Mouse (Mus musculus) cortical plate, adult 2 months (tissue): ENCODE results near the gene B2m. TPM values are rescaled to one million over a fixed set of nuclear protein-coding genes. Genes with fewer than 3 reads are reported as not detected.

Experiments
- H3K27ac ChIP-seq: fragments of 200-500 bp; 2 replicates; pipeline ENCODE4 v1.5.1; 2012; ENCODE audit warnings: low read length, control low read depth, inconsistent platforms; ENCODE audit not compliant: insufficient read depth
- H3K4me1 ChIP-seq: fragments of 200-500 bp; 2 replicates; pipeline ENCODE4 v1.6.1; 2011; ENCODE audit warnings: low read length; ENCODE audit not compliant: control insufficient read depth, insufficient read depth
- H3K4me3 ChIP-seq: fragments of 200-500 bp; 2 replicates; pipeline ENCODE4 v1.5.1; 2011; ENCODE audit warnings: mild to moderate bottlenecking, low read length, control low read depth; ENCODE audit not compliant: insufficient read depth
- CTCF ChIP-seq: fragments of 200-500 bp; IDR thresholded peaks from 2 replicates; pipeline ENCODE4 v1.5.1; 2011; ENCODE audit warnings: mild to moderate bottlenecking, control low read depth, low read length; ENCODE audit not compliant: insufficient read depth; ENCODE audit errors: extremely low read depth
- POLR2A ChIP-seq: fragments of 200-500 bp; IDR thresholded peaks from 2 replicates; pipeline ENCODE4 v1.6.1; 2011; ENCODE audit warnings: mild to moderate bottlenecking, low read length, control low read depth; ENCODE audit not compliant: insufficient read depth; ENCODE audit errors: extremely low read depth
- polyA plus RNA-seq: library from polyadenylated mRNA; depleted of rRNA; stranded (reverse); fragments of >200 nt; gene quantifications from 2 replicates; pipeline ENCODE4 v1.2.3, GENCODE M21; 2012

The B2m gene
- polyA plus RNA-seq, 1 experiment, result 212 TPM

GRCm38 (mm10) chr2:122126765-122127347 is 20.6 kb upstream of the B2m start:
- H3K4me3 ChIP-seq, result no peak overlapping the region
- H3K4me1 ChIP-seq, result no peaks in the 10 kb centered on the region
- no peak overlapping the region for H3K27ac ChIP-seq
- no peak for TF ChIP-seq POLR2A
- no peak for TF ChIP-seq CTCF

GRCm38 (mm10) chr2:122127635-122128034 is 19.9 kb upstream of the B2m start:
- no peak overlapping the region for H3K27ac ChIP-seq
- H3K4me1 ChIP-seq, result no peaks in the 10 kb centered on the region
- no peak for TF ChIP-seq CTCF
- no peak for TF ChIP-seq POLR2A
- no peak overlapping the region for H3K4me3 ChIP-seq

- no peak for TF ChIP-seq POLR2A
- no peak for TF ChIP-seq CTCF
- no peaks in the 10 kb centered on the region for H3K4me1 ChIP-seq
These were observed 15.4 kb upstream of the B2m start for GRCm38 (mm10) chr2:122132078-122132477.

GRCm38 (mm10) chr2:122132618-122133017 is 14.9 kb upstream of the B2m start:
- TF ChIP-seq CTCF (no peak), POLR2A (no peak)
- H3K27ac ChIP-seq, result no peak overlapping the region
- no peaks in the 10 kb centered on the region for H3K4me1 ChIP-seq
- no peak overlapping the region for H3K4me3 ChIP-seq

More at GRCm38 (mm10) chr2:122132078-122132477, 15.4 kb upstream of the B2m start:
- Histone ChIP-seq H3K4me3 (no peak overlapping the region), H3K27ac (no peak overlapping the region)

GRCm38 (mm10) chr2:122137839-122138465 is 9.5 kb upstream of the B2m start:
- no peaks in the 10 kb centered on the region for H3K4me1 ChIP-seq
- TF ChIP-seq POLR2A, result no peak
- no peak for TF ChIP-seq CTCF
- H3K4me3 ChIP-seq, result no peak overlapping the region
- no peak overlapping the region for H3K27ac ChIP-seq

GRCm38 (mm10) chr2:122140815-122141214 is 6.7 kb upstream of the B2m start:
- no peak overlapping the region for H3K4me3 ChIP-seq
- no peaks in the 10 kb centered on the region for H3K4me1 ChIP-seq
- no peak for TF ChIP-seq CTCF
- no peak for TF ChIP-seq POLR2A
- H3K27ac ChIP-seq, result no peak overlapping the region

- no peak overlapping the region for H3K27ac ChIP-seq
- no peaks in the 10 kb centered on the region for H3K4me1 ChIP-seq
- H3K4me3 ChIP-seq, result no peak overlapping the region
- TF ChIP-seq CTCF (no peak), POLR2A (no peak)
These were observed 6.0 kb upstream of the B2m start for GRCm38 (mm10) chr2:122141332-122141967.

GRCm38 (mm10) chr2:122143111-122143510 is 4.4 kb upstream of the B2m start:
- no peak overlapping the region for H3K27ac ChIP-seq
- H3K4me3 ChIP-seq, result no peak overlapping the region
- TF ChIP-seq POLR2A (no peak), CTCF (no peak)
- no peaks in the 10 kb centered on the region for H3K4me1 ChIP-seq

GRCm38 (mm10) chr2:122145756-122146155 is 1.7 kb upstream of the B2m start:
- no peak for TF ChIP-seq CTCF
- TF ChIP-seq POLR2A, result no peak
- H3K27ac ChIP-seq, result no peak overlapping the region
- H3K4me1 ChIP-seq, result no peaks in the 10 kb centered on the region; the same call in 1 of the 2 replicates
- H3K4me3 ChIP-seq, result no peak overlapping the region

- Histone ChIP-seq H3K27ac (no peak overlapping the region), H3K4me3 (no peak overlapping the region), H3K4me1 (no peaks in the 10 kb centered on the region; the same call in 1 of the 2 replicates)
- TF ChIP-seq CTCF, result no peak
- no peak for TF ChIP-seq POLR2A
These were observed 799 bp upstream of the B2m start for GRCm38 (mm10) chr2:122146687-122147086.
